Mouse (Mus musculus): ENCODE measurements around the gene Gm17359.

DNA sequence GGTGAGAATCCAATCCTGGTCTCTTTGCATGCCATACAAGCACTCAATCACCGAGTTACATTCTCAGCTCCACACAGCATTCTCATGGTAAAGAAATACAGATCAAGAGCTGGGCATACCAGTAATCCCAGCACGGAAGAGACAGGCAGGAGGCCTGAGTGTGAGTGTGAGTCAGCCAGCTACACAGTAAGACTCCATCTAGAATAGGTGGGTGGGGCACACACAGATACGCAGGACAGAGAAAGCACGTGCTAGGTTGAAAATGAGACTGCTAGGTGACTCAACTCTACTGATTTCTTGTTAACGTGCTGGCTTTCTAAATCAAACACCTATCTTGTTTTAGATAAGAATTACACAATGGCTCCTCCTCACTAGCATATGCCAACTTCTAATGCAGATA lies 153.6 kb downstream of the Gm17359 start:
- no peak for TF ChIP-seq POLR2A (IDR thresholded peaks at IDR 0.05; ENCODE audit: low read depth, low read length)
- TF ChIP-seq CTCF (conservative IDR thresholded peaks at IDR 0.05; ENCODE audit: insufficient read depth, insufficient read length, low read depth, low read length): no peak

Measured in kidney, adult 2 months (tissue).